Mouse (Mus musculus): ENCODE data around the gene Cdc6.
A peak's percentile ranks its signal among the peaks of the same experiment; 100 is the strongest.

GRCm38 (mm10) chr11:98858759-98859731 lies 48.6 kb upstream of the Cdc6 start:
- TF ChIP-seq POLR2A (IDR thresholded peaks at IDR 0.05; ENCODE audit: low read depth, low read length): no peak
- peak; percentile 22; the same call in 1 of the 2 replicates for TF ChIP-seq CTCF (IDR thresholded peaks at IDR 0.05; ENCODE audit: extremely low read depth, insufficient read depth, insufficient read length, insufficient replicate concordance)
